Mouse (Mus musculus): ENCODE results near the gene Tex33.

DNA sequence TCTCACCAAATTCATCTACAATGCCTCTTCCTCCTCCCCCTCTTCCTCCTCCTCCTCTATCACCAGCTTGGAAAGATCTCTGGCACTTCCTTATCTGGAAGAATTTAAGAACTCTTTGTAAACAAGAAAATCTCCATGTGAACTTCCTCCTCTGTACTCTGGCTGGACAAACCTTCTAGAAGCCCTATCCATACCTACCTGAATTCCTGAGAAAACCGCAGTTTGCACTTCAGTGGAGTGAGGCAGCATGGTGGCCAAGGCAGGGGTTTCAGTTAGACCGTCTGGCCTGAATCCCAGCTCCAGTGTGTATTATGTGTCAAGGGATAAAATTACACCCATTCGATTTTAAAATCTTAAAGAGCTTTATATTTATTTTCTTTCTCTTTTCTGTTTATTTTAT, 22.9 kb downstream of the Tex33 start:
- TF ChIP-seq CTCF (IDR thresholded peaks at IDR 0.05; ENCODE audit: control insufficient read depth, insufficient read depth, low read length) (no peak), POLR2A (IDR thresholded peaks at IDR 0.05; ENCODE audit: borderline replicate concordance, control insufficient read depth, low read depth, low read length) (no peak)

Data from bone marrow, adult 2 months (tissue).